Mouse (Mus musculus) neural tube, embryonic 10.5 days (tissue): ENCODE results near the gene Gaa.

Experiments used
- DNase-seq: peaks from one replicate; pipeline ENCODE4 v3.0.0-alpha.2; 2017; ENCODE audit warnings: low spot score; ENCODE audit errors: extremely low spot score

The Gaa gene

GRCm38 (mm10) chr11:119300246-119300935 is 32.7 kb downstream of the Gaa start:
- DNase-seq, result no peak

DNA sequence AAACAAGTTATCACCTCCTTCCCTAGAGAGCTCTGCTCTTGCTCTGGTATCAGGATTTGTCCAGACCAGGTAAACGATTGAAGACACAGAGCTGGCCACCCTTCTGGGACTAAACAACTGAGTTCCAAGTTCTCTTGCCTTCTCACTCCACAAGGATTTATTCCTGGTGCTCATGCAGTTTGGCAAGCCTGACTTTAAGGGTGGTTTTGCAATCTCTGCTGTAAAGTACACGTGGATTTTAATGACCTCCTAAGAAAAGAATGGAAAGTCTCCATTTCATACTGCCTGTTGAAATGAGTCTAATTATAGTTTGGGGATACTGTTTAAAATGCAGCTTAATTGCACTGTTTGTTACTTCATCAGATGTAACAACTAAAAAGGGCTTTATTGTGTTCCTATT is 33.3 kb downstream of the Gaa start:
- DNase-seq, result no peak

GRCm38 (mm10) chr11:119304904-119305712 is 37.4 kb downstream of the Gaa start:
- DNase-seq, result peak; percentile 55

GRCm38 (mm10) chr11:119306762-119307657 is 39.3 kb downstream of the Gaa start:
- no peak for DNase-seq

- DNase-seq, result no peak
Measured at GRCm38 (mm10) chr11:119307658-119307867, 39.9 kb downstream of the Gaa start, which contains the start of gene Card14. Gene Card14 (plus strand): TSS chr11:119307768.

- DNase-seq, result no peak
Measured at GRCm38 (mm10) chr11:119307916-119308315, 40.2 kb downstream of the Gaa start.

DNA sequence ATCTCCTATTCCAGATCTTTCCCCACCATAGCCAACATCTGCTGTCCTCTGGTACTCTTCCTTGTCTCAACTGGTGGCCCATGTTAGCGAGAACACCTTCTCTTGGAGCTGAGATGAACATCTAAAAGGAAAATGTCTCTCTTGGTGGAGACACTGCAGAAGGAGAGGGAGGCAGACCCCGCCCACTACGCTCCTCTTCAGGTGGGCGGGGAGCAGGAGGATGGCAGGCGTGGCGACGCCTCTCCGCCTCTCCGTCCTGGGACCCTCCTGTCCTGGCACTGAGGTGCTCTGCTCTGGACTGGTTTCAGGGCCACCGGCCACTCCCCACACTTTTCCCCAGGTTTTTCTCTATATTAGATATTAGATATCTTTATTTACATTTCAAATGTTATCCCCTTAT is 42.9 kb downstream of the Gaa start:
- DNase-seq, result no peak

DNA sequence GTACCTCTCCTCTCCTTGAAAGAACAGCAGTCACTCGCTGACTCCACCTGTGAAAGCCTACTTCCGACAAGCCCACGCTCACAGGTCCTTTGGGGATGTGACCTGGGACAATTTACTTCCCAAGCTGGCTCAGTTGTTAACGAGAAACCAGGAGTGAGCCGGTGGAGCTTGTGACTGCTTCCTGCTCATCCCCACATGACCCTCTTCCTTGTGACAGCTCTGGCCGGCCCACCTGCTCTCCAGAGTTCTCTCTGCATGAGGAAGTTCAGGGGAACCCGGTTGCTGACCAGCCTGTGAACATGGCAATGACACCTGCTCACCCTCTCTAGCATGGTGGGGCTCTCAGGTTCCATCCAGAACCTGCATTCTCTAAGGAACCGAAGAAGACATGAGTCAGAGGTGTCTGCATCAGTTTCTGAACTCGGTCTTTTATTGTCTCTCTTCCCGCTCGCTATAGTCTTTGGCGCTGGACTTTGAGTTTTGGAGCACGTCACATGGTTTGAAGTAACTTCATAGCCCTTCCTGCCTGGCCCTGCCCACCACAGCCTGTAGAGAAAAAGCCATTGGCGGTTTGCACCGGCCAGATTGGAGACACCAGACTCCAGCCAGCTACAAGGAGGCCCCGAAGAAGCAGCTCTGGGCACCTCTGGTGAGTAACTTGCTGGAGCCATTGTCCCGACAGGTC is 46.7 kb downstream of the Gaa start:
- no peak for DNase-seq

- DNase-seq, result no peak
Measured at GRCm38 (mm10) chr11:119316720-119317119, 49.0 kb downstream of the Gaa start.

- DNase-seq, result no peak
Measured at GRCm38 (mm10) chr11:119322521-119322920, 54.8 kb downstream of the Gaa start.

DNA sequence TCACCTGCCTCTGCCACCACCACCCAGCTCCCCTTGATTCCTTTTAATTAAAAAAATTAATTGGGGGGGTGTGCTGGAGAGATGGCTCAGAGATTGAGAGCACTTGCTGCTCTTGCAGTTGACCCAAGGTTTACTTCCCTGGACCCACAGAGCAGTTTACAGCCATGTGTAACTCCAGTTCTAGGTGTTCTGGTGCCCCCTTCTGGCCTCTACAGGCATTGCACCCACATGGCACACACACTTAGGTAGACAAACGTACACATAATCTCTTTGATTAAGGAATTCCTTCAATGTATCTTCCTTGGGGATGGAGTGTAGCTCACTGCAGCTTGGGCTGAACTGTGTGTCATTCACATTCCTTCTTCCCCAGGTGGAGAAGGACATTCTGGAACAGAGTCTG is 57.4 kb downstream of the Gaa start:
- no peak for DNase-seq

- DNase-seq, result no peak
Measured at GRCm38 (mm10) chr11:119330592-119330991, 62.9 kb downstream of the Gaa start.

- no peak for DNase-seq
Measured at GRCm38 (mm10) chr11:119331970-119332369, 64.3 kb downstream of the Gaa start.
